Mouse (Mus musculus): Measurements from ENCODE around the gene Olfr943.

Olfr943 gene

GRCm38 (mm10) chr9:39166004-39166403 lies at the start of gene Olfr943:
Gene Olfr943 (plus strand): TSS chr9:39166304.
- WGBS, result 95% methylated on average over 5 of the region's 5 CpGs

DNA sequence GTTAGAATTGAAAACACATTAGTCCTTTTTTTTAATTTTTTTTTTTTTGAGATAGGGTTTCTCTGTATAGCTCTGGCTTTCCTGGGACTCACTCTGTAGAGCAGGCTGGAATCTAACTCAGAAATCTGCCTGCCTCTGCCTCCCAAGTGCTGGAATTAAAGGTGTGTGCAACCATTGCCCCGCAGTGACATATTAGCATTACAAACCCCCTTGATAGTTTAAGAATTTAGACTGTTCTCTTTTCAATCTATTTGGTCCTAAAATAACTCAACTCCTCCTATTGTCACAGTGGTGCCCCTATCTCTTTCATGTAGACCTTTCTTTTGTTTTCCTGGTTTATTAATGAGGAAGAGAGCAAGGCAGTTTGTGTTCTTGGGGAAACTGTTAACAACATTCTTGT lies 38.8 kb upstream of the Olfr943 start:
- WGBS, result 78% methylated on average over 1 of the region's 1 CpGs

DNA sequence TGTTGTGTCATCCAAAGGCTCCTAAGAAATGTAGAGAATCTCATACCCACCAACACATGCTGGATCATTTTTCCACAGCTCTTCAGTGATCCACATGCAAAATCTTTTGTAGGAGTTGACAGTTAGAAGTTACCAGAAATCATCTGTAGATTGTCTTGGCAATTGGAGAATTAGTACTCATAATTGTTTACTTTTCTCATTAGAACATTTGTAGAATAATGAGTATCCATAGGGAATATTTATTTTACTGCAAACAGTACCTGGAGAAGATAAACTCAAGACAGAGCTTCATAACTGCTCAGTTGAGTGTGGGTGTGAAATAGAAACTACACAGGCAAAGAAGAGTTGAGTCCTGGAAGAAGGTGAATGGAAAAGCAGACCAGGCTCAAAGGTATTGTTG lies 38.3 kb upstream of the Olfr943 start, which contains the start of gene Olfr27:
Gene Olfr27 (plus strand): TSS at position 301 of the 400 bp plus-strand sequence.

GRCm38 (mm10) chr9:39152401-39152800 lies 13.7 kb upstream of the Olfr943 start:
- 52% methylated on average over 1 of the region's 1 CpGs for WGBS

DNA sequence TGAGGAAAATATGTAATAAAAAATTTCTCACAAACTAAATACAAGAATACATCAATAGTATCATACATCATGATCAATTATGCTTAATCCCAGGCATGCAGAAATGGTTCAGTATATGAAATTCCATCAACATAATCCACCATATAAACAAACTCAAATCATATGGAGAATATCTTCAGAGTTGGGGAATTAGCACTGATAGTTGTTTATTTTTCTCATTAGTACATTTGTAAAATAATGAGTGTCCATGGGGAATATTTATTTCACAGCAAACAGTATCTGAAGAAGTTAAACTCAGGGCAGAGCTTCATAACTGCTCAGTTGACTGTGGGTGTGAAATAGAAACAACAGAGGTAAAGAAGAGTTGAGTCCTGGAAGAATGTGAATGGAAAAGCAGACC lies 35.5 kb downstream of the Olfr943 start, which contains the start of gene Olfr944:
Gene Olfr944 (plus strand): TSS at position 301 of the 400 bp plus-strand sequence.

Measured in cerebral cortex, adult 2 months (tissue).